Mouse (Mus musculus) T-helper 17 cell (primary cell): Measurements from ENCODE around the gene Zfp955b.
"Not testable (repeated sequence)": the region's sequence is repeated elsewhere in the genome, so short reads cannot be mapped to it uniquely, and the experiment has no call there.

Experiments
- in situ Hi-C, 2 experiments: fragments of 300-600 bp; cut with MboI, MseI; formaldehyde crosslinking; loops; 1 replicate in 1 of 2; 2 replicates in 1 of 2; pipeline ENCODE4 v1.15.1; 2025; ENCODE audit warnings: high pct_unique_total_duplicates in 2 of 2

Gene Zfp955b

DNA sequence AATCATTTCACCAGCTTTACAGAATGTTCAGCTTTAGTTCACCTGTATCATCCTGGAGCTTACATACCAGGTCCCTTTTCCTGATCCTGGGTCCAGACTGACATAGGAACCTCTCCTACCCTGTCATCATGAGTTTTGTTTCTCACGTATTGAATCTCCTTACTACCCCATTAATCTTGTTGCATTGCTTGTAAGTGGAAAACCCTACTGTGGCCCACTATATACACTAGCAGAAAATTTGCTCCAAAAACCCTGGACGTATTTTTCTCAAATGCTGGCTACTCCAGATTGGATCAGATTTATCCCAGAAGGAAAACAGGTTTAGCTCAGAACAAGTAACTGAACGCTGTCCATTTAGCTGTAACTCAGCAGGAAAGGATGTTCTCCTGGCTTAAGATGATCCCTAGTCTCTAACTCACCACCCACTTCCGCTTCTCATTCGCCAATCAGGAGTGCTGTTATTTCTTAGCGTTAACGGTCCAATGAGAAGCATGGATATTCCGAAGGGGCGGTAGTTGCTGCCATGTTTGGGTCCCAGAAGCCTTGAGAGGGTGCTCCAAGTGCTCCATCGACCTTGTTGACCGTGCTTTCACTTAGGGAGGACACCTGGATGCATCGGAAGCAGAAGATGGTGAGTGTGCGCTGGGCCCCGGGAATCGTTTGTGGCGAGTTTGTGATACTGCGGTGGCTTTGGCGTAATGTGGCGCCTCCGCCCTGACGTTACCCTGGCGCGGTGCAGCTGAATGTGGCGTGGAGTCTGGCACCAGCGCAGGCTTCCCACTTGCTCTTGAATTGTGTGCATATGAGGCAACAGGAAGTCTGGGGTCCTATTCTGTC is at the start of gene Zfp955b:
Gene Zfp955b (plus strand): TSS at position 506 of the 837 bp plus-strand sequence.
- in situ Hi-C loops, result not testable (repeated sequence)

- in situ Hi-C loops, result not testable (repeated sequence)
These were observed 34.6 kb upstream of the Zfp955b start, which contains the start of gene Zfp955a for GRCm38 (mm10) chr17:33254530-33255318. Gene Zfp955a, minus strand, starts transcription at chr17:33255145.

GRCm38 (mm10) chr17:33255319-33255657 is 34.1 kb upstream of the Zfp955b start:
- in situ Hi-C loops, result not testable (repeated sequence)

DNA sequence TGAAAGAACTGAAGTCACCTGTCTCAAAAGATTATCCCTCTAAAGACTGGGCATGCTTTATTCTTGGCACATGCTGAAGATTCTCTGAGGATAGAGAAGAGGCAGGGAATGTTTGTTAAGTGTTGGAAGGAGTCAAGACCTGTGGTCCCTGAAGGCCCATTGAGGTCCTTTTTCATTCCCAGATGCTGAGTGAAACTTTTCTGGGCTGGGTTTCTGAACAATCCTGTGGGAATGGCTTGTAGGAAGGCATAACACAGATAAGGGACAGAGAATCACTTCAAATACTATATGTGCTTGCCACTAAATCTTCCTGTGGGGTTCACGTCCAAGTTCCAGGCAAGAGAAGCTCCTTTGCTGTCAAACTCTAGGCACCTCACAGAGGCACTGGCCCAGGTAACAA is 25.0 kb upstream of the Zfp955b start, which contains the start of gene Olfr63:
Gene Olfr63 (plus strand): TSS at position 301 of the 400 bp plus-strand sequence.
- in situ Hi-C loops, result no loop called here

DNA sequence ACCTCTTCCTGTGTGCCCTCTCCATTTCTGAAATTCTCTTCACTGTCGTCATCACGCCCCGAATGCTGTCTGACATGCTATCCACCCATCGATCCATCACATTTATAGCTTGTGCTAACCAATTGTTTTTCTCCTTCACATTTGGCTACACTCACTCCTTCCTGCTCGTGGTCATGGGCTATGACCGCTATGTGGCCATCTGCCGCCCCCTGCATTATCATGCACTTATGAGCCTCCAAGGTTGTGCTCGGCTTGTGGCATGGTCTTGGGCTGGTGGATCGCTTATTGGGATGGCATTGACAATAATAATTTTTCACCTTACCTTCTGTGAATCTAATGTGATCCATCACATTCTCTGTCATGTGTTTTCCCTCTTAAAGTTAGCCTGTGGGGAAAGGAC is 20.4 kb upstream of the Zfp955b start:
- in situ Hi-C loops, result no loop called here

GRCm38 (mm10) chr17:33289876-33290149 is 469 bp downstream of the Zfp955b start:
- in situ Hi-C loops, result not testable (repeated sequence)

GRCm38 (mm10) chr17:33352981-33353380 is 63.6 kb downstream of the Zfp955b start:
- in situ Hi-C loops, result no loop called here
